Mouse (Mus musculus): ENCODE data around the gene Grap2. TPM values are rescaled to one million over a fixed set of nuclear protein-coding genes. Genes with fewer than 3 reads are reported as not detected.
A peak's percentile ranks its signal among the peaks of the same experiment; 100 is the strongest.
"Not testable (repeated sequence)": the region's sequence is repeated elsewhere in the genome, so short reads cannot be mapped to it uniquely, and the experiment has no call there.

Gene Grap2
- total and polyA plus RNA-seq, 3 experiments: 2.8 to 21.1 (median 4.6) TPM

DNA sequence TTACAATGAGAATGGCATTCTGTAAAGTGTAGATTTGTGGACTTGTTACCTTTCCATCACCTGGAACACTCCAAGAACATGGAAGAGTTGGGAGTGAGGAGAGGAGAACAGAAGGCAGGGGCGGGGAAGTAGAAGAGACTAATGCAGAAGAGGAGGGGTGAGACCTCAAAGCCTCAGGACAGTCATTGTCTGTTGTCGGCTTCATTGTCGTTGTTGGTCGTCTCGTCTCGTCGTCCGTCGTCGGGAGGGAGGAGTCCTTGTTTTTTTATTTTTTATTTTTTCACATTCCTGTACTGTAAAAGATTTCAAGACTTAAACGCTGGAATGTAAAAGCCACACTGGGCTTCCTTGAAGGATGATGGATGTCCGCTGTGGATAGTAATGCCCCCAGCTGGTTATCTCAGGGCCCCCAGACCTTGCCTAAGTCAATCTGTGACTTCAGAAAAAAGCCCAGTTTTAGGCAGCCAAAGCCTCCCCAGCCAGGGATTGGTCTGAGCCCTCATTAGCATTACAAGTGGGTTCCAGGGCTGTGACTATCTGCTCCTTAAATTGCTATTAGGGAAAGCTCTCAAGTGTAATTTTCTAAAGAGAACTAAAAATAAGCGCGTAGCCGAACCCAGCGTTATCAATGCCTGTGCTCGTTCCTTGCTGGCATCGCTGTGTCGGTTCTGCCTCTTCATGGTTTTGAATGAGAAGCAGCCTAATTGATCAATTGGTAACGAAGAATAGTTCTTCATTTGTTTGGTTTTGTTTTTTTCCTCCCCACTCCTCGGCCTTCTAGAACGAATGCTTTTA, 5.0 kb downstream of the Grap2 start:
- DNase-seq (ENCODE audit: low spot score): no peak
- Histone ChIP-seq H3K36me3 (replicated peaks) (no peaks in the 10 kb centered on the region), H3K4me3 (ENCODE audit: low read depth, low read length) (no peak overlapping the region), H3K9me3 (replicated peaks) (no peaks in the 10 kb centered on the region), H3K27me3 (ENCODE audit: insufficient read depth, low read length) (peaks cover 18% of the 10 kb centered on the region), H3K4me1 (ENCODE audit: insufficient read depth, low read depth, low read length) (no peaks in the 10 kb centered on the region)
- TF ChIP-seq GATA1 (IDR thresholded peaks at IDR 0.05; ENCODE audit: borderline replicate concordance, low read length) (no peak), POLR2AphosphoS5 (IDR thresholded peaks at IDR 0.05; ENCODE audit: insufficient replicate concordance, low read depth, low read length) (no peak), TAL1 (conservative IDR thresholded peaks at IDR 0.05; ENCODE audit: low read depth, low read length) (no peak), CTCF (IDR thresholded peaks at IDR 0.05; ENCODE audit: low read depth, low read length) (no peak), GATA2 (IDR thresholded peaks at IDR 0.05; ENCODE audit: borderline replicate concordance, low read depth, low read length) (no peak)
- no peak for ATAC-seq (ENCODE audit: extremely low read depth, insufficient number of reproducible peaks, low FRiP score, poor library complexity, severe bottlenecking)

DNA sequence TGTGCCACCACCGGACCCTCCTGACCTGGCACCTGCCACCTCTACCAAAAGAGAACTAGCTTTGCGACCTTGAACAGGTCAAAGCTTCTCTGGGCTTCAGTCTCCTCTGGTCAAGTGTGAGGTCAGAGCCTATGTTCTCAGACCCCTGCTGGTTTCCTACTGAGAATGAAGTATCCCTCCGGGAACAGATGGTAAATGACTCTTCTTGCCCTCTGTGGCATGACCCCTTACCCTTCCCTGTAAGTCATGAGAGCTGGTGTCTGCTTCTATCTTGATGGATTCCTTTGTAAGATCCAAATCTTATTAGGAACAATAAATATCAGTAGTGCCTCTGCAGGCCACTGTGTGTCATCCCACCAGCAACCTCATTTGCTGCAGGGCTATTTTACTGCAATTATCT, 6.7 kb downstream of the Grap2 start:
- H3K36me3 ChIP-seq (replicated peaks): no peaks in the 10 kb centered on the region
- ATAC-seq (ENCODE audit: extremely low read depth, insufficient number of reproducible peaks, low FRiP score, poor library complexity, severe bottlenecking) (no peak), DNase-seq (ENCODE audit: low spot score) (no peak)
- no peaks in the 10 kb centered on the region for H3K9me3 ChIP-seq (replicated peaks)
- peaks cover 28% of the 10 kb centered on the region for H3K27me3 ChIP-seq (ENCODE audit: insufficient read depth, low read length)
- no peak for TF ChIP-seq CTCF (IDR thresholded peaks at IDR 0.05; ENCODE audit: low read depth, low read length)
- no peak for TF ChIP-seq POLR2AphosphoS5 (IDR thresholded peaks at IDR 0.05; ENCODE audit: insufficient replicate concordance, low read depth, low read length)
- TF ChIP-seq GATA2 (IDR thresholded peaks at IDR 0.05; ENCODE audit: borderline replicate concordance, low read depth, low read length): no peak
- TF ChIP-seq GATA1 (IDR thresholded peaks at IDR 0.05; ENCODE audit: borderline replicate concordance, low read length): no peak
- TF ChIP-seq TAL1 (conservative IDR thresholded peaks at IDR 0.05; ENCODE audit: low read depth, low read length): no peak
- no peak overlapping the region for H3K4me3 ChIP-seq (ENCODE audit: low read depth, low read length)
- peaks cover 8% of the 10 kb centered on the region for H3K4me1 ChIP-seq (ENCODE audit: insufficient read depth, low read depth, low read length)

DNA sequence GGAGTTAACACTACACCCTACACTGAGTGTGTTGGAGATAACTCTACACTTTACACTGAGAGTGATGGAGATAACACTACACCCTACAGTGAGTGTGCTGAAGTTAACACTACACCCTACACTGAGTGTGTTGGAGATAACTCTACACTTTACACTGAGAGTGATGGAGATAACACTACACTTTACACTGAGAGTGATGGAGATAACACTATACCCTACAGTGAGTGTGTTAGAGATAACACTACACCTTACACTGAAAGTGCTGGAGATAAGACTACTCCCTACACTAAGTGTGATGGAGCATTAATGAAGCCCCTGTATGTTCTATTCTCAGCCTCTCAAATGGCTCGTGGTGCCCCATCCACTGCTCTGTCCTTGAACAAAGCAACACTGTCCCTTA, 8.2 kb downstream of the Grap2 start:
- not testable (repeated sequence) for DNase-seq (ENCODE audit: low spot score); H3K9me3 ChIP-seq (replicated peaks); H3K4me1 ChIP-seq (ENCODE audit: insufficient read depth, low read depth, low read length); ATAC-seq (ENCODE audit: extremely low read depth, insufficient number of reproducible peaks, low FRiP score, poor library complexity, severe bottlenecking); H3K4me3 ChIP-seq (ENCODE audit: low read depth, low read length); H3K36me3 ChIP-seq (replicated peaks)
- H3K27me3 ChIP-seq (ENCODE audit: insufficient read depth, low read length): peaks cover 36% of the 10 kb centered on the region

DNA sequence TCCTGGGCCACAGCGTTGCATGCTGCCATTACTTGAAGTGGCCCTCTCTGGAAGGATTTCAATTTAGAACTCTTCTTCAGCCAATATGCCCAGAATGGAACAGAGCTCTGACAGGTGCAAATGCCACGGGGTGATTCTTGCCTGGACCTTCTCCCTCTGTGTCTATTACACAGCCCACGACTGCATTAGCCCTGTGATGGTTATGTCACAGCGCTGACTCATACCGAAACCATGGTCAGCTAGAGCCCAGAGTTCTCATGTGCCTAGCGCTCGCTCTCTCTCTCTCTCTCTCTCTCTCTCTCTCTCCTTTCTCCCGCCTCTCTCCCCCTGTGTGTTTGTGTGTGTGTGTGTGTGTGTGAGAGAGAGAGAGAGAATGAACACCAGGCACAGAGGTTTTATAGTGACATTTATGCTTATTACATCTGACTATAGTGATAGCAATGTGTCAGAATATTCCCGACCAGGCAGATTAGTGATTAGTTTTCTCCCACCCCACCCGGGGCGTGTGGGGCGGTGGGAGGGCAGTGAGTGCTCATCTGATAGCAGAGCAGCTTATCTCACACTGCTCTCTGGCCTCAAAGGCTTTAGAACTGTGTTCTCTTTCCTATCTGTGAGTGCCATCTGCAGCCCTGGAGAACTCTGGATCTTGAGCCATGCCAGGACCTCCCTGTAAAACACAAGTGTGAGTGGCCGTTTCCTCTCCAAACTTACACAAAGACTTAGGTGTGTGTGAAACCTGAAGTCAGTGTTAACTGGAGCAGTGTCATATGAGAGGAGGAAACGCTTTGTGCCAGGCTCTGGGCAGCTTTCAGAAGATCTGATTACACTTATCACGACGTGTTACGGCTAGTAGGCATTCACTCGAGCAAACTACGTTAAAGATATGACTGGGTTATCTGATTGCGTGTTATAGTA, 10.4 kb downstream of the Grap2 start:
- Histone ChIP-seq H3K4me3 (ENCODE audit: low read depth, low read length) (no peak overlapping the region), H3K4me1 (ENCODE audit: insufficient read depth, low read depth, low read length) (peaks cover 8% of the 10 kb centered on the region), H3K9me3 (replicated peaks) (no peaks in the 10 kb centered on the region), H3K27me3 (ENCODE audit: insufficient read depth, low read length) (peaks cover 40% of the 10 kb centered on the region), H3K36me3 (replicated peaks) (no peaks in the 10 kb centered on the region)
- peak; percentile 40; the same call in 1 of the 2 replicates for ATAC-seq (ENCODE audit: extremely low read depth, insufficient number of reproducible peaks, low FRiP score, poor library complexity, severe bottlenecking)
- TF ChIP-seq TAL1 (conservative IDR thresholded peaks at IDR 0.05; ENCODE audit: low read depth, low read length): no peak
- TF ChIP-seq GATA2 (IDR thresholded peaks at IDR 0.05; ENCODE audit: borderline replicate concordance, low read depth, low read length): no peak
- no peak for TF ChIP-seq POLR2AphosphoS5 (IDR thresholded peaks at IDR 0.05; ENCODE audit: insufficient replicate concordance, low read depth, low read length)
- no peak for TF ChIP-seq CTCF (IDR thresholded peaks at IDR 0.05; ENCODE audit: low read depth, low read length)
- TF ChIP-seq GATA1 (IDR thresholded peaks at IDR 0.05; ENCODE audit: borderline replicate concordance, low read length): no peak
- DNase-seq (ENCODE audit: low spot score): peak; percentile 6

DNA sequence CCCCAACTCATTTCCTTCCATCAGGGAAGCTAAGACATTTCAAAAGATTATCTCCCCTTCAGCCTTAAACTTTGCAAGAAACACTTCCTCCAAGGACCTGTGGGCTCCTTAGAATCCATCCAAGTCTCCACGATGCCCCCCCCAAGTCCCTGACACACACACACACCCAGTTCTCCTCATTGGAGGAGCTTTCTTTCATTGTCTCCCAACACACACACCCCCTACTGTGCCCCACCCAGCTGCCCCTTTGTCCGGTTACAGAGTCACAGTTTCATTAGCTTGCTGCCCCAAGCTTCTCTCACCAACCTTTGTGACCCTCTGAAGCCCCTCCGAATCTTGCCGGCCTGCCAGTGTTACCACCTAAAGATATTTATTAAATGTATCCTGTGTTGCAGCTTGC, 13.9 kb downstream of the Grap2 start:
- H3K9me3 ChIP-seq (replicated peaks): no peaks in the 10 kb centered on the region
- TF ChIP-seq GATA1 (IDR thresholded peaks at IDR 0.05; ENCODE audit: borderline replicate concordance, low read length): no peak
- TF ChIP-seq TAL1 (conservative IDR thresholded peaks at IDR 0.05; ENCODE audit: low read depth, low read length): no peak
- no peak for TF ChIP-seq CTCF (IDR thresholded peaks at IDR 0.05; ENCODE audit: low read depth, low read length)
- TF ChIP-seq POLR2AphosphoS5 (IDR thresholded peaks at IDR 0.05; ENCODE audit: insufficient replicate concordance, low read depth, low read length): no peak
- TF ChIP-seq GATA2 (IDR thresholded peaks at IDR 0.05; ENCODE audit: borderline replicate concordance, low read depth, low read length): no peak
- ATAC-seq (ENCODE audit: extremely low read depth, insufficient number of reproducible peaks, low FRiP score, poor library complexity, severe bottlenecking): no peak
- no peaks in the 10 kb centered on the region for H3K36me3 ChIP-seq (replicated peaks)
- H3K4me1 ChIP-seq (ENCODE audit: insufficient read depth, low read depth, low read length): peaks cover 8% of the 10 kb centered on the region
- H3K4me3 ChIP-seq (ENCODE audit: low read depth, low read length): no peak overlapping the region
- no peak for DNase-seq (ENCODE audit: low spot score)
- peaks cover 53% of the 10 kb centered on the region for H3K27me3 ChIP-seq (ENCODE audit: insufficient read depth, low read length)

GRCm38 (mm10) chr15:80590641-80591040, 18.2 kb downstream of the Grap2 start:
- Histone ChIP-seq H3K27me3 (ENCODE audit: insufficient read depth, low read length) (peaks cover 36% of the 10 kb centered on the region), H3K4me3 (ENCODE audit: low read depth, low read length) (no peak overlapping the region), H3K36me3 (replicated peaks) (no peaks in the 10 kb centered on the region), H3K9me3 (replicated peaks) (no peaks in the 10 kb centered on the region), H3K4me1 (ENCODE audit: insufficient read depth, low read depth, low read length) (no peaks in the 10 kb centered on the region)
- no peak for ATAC-seq (ENCODE audit: extremely low read depth, insufficient number of reproducible peaks, low FRiP score, poor library complexity, severe bottlenecking)
- DNase-seq (ENCODE audit: low spot score): no peak
- no peak for TF ChIP-seq POLR2AphosphoS5 (IDR thresholded peaks at IDR 0.05; ENCODE audit: insufficient replicate concordance, low read depth, low read length)
- no peak for TF ChIP-seq CTCF (IDR thresholded peaks at IDR 0.05; ENCODE audit: low read depth, low read length)
- TF ChIP-seq GATA1 (IDR thresholded peaks at IDR 0.05; ENCODE audit: borderline replicate concordance, low read length): no peak
- TF ChIP-seq GATA2 (IDR thresholded peaks at IDR 0.05; ENCODE audit: borderline replicate concordance, low read depth, low read length): no peak
- TF ChIP-seq TAL1 (conservative IDR thresholded peaks at IDR 0.05; ENCODE audit: low read depth, low read length): no peak

Measured in G1E (cell line).